Mouse (Mus musculus): ENCODE data around the gene Six2.
"Not testable (repeated sequence)": the region's sequence is repeated elsewhere in the genome, so short reads cannot be mapped to it uniquely, and the experiment has no call there.

Gene Six2

GRCm38 (mm10) chr17:85690323-85690968 is 2.4 kb upstream of the Six2 start:
- no peak for DNase-seq (ENCODE audit: low spot score in 2 of 2)

GRCm38 (mm10) chr17:85689807-85690319 is 1.8 kb upstream of the Six2 start:
- DNase-seq (ENCODE audit: low spot score in 2 of 2), result no peak

- peak; percentile 66 to 68 for DNase-seq (ENCODE audit: low spot score in 2 of 2)
Observed at GRCm38 (mm10) chr17:85688911-85689806, 1.1 kb upstream of the Six2 start.

- no peak for DNase-seq (ENCODE audit: low spot score in 2 of 2)
Observed at GRCm38 (mm10) chr17:85687421-85688235, 446 bp downstream of the Six2 start.

GRCm38 (mm10) chr17:85686476-85687420 is 1.3 kb downstream of the Six2 start:
- DNase-seq (ENCODE audit: low spot score in 2 of 2), result no peak

- DNase-seq (ENCODE audit: low spot score in 2 of 2), result no peak
Observed at GRCm38 (mm10) chr17:85685689-85686281, 2.3 kb downstream of the Six2 start.

- DNase-seq (ENCODE audit: low spot score in 2 of 2), result no peak
Observed at GRCm38 (mm10) chr17:85684841-85685688, 3.0 kb downstream of the Six2 start.

- not testable (repeated sequence) for DNase-seq (ENCODE audit: low spot score in 2 of 2)
Observed at GRCm38 (mm10) chr17:85684436-85684835, 3.6 kb downstream of the Six2 start.

- DNase-seq (ENCODE audit: low spot score in 2 of 2), result no peak
Observed at GRCm38 (mm10) chr17:85683984-85684307, 4.1 kb downstream of the Six2 start.

- DNase-seq (ENCODE audit: low spot score in 2 of 2), result no peak
Observed at GRCm38 (mm10) chr17:85683111-85683983, 4.7 kb downstream of the Six2 start.

- no peak for DNase-seq (ENCODE audit: low spot score in 2 of 2)
Observed at GRCm38 (mm10) chr17:85682181-85682710, 5.8 kb downstream of the Six2 start.

- DNase-seq (ENCODE audit: low spot score in 2 of 2), result no peak
Observed at GRCm38 (mm10) chr17:85681741-85682140, 6.3 kb downstream of the Six2 start.

GRCm38 (mm10) chr17:85680851-85681550 is 7.1 kb downstream of the Six2 start:
- no peak for DNase-seq (ENCODE audit: low spot score in 2 of 2)

- DNase-seq (ENCODE audit: low spot score in 2 of 2), result no peak
Observed at GRCm38 (mm10) chr17:85680116-85680850, 7.8 kb downstream of the Six2 start.

GRCm38 (mm10) chr17:85679651-85680050 is 8.4 kb downstream of the Six2 start:
- peak in 1 of 2 experiments; percentile 11 for DNase-seq (ENCODE audit: low spot score in 2 of 2)

- DNase-seq (ENCODE audit: low spot score in 2 of 2), result peak; percentile 41 to 63
Observed at GRCm38 (mm10) chr17:85664618-85665320, 23.3 kb downstream of the Six2 start.

Data from heart, adult 9 months (tissue).